Mouse (Mus musculus) gonadal fat pad, adult 2 months (tissue): ENCODE measurements around the gene Dlx2. TPM values are rescaled to one million over a fixed set of nuclear protein-coding genes. Genes with fewer than 3 reads are reported as not detected.

Source experiments
- DNase-seq: peaks from one replicate; pipeline ENCODE4 v3.0.0-alpha.2; 2012; ENCODE audit warnings: low read depth
- polyA plus RNA-seq: library from polyadenylated mRNA; depleted of rRNA; stranded (reverse); fragments of >200 nt; gene quantifications from 2 replicates; pipeline ENCODE4 v1.2.3, GENCODE M21; 2012

Dlx2 gene
- polyA plus RNA-seq, 1 experiment, result not detected

DNA sequence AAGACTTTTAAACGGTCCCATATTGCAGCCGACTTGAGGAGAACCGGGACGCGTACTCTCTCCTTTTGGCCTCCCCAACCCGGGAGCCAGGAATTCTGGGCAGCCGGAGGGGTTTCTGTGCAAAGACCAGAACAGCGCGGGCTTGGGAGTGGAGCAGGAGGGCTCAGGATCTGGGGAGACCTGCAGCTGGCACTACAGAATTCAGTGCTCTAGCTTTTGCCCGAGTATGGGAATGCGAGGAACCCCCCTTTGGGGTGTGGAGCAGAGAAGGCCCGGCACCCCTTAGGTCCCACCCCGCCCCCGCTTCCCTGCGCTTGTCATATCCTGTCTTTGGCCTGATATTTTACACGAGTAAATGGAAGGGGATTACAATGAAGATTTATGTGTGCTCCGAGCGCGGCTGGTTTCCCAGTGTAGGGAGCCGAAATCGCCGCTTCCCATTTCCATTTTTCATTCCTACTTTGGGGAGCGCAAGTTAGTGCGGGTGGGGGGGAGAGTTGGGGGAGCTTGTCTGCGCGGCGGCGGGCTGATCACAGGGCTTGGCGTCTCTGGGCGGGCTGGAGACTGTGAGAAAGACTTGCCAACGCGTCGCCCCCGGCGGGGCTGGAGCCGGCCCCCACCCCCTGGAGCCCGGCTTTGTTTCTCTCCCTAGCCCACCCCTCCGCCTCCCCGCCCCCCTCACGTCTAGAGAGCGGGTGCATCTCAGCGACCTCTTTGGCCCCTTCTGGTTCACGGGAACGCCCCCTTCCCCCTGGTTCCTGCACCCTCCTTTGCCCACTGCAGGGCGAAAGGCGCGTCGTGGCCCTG lies 5.7 kb downstream of the Dlx2 start:
- DNase-seq, result no peak

DNA sequence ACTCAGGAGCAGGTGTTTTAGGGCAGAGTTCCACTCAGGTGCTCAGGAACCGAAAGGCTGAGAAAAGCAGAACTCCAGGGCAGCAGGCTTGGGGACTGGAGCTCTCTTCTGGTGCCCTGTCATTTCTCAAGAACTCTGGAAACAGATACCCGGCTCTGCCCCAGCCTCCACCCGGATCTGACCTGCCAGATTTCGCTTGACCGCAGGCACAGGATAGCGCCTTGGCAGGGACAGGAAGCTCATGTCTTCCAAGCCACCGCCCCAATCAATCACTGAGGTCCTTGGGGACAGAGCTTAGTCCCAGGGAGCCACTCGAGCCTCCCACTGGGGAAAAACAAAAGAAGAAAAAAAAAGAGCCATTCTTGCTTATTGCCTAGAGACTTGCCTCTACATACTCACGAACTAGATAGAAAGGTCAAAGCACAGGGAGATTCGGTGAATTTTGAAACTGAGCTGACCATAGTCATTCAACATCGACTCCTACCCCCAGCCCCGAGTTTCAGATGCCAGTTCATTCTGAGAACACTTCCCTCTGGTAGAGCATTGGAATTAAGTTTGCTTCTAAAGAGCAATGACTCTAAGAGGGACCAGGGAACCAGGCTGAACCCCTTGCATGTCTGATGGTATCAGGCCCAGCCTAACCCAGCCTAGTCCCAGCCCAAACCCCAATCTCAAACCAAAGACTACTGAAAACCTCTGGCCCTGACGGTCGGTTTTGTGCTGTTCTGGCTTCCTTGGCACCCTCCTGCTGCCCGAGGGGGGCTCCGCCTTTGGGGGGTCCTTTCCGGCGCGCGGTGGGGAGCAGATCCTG lies 12.1 kb downstream of the Dlx2 start:
- no peak for DNase-seq

DNA sequence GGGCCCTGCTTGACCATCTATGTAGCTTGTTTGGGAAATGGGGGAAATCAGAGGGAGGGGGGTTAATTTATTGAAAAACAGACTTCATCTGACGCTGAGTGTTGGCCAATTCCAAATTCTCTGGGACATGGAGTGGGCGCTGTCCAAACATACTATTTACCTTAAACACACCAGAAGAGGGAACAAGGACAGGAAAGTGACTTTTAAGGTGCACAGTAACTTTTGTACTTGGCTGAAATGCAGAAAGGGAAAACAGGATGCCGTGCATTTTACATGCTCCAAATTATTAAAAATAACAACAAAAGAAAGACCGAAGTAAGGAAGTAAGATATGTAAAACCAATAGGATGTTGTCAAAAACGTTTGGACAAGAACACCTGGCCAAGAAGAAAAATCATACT lies 13.5 kb downstream of the Dlx2 start:
- no peak for DNase-seq

DNA sequence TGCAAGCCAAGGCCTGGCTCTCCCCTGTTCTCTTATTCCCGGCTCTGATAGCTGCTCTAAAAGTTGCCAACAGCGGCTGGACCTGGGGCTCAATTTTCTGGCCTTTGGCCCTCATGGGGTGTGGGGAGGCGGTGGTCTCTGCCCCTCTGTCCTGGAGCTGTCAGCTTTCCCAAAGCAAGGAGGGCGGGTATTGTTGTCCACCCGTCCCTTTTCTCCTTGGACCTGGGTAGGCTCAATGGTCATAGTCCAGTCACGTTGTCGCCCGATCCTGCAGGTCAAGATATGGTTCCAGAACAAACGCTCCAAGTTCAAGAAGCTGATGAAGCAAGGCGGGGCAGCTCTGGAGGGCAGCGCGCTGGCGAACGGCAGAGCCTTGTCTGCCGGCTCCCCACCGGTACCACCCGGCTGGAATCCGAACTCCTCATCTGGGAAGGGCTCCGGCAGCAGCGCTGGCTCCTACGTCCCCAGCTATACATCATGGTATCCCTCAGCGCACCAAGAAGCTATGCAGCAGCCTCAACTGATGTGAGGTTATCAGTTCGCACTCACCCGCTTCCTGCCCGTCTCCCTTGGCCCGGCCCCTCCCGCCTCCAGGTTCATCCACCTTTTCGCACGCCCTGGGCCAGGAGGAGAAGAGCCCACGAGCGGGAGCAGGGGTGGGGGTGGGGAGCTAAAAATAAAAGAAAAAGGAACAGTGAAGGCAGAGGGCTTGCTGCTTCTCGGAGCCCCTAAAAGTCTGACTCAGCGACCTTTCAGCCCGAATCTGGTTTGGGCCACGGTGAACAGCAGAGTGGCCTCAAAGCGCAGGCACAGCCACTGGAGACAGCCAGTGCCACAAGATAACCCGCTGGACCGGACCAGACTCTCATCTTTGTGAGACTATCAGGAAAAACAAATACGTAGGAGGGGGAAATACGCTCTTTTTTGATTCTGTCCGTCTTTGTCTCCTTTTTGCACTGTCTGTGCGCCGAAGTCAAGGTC lies 14.3 kb downstream of the Dlx2 start:
- no peak for DNase-seq

GRCm38 (mm10) chr2:71531124-71531590 lies 15.4 kb downstream of the Dlx2 start:
- DNase-seq, result no peak

DNA sequence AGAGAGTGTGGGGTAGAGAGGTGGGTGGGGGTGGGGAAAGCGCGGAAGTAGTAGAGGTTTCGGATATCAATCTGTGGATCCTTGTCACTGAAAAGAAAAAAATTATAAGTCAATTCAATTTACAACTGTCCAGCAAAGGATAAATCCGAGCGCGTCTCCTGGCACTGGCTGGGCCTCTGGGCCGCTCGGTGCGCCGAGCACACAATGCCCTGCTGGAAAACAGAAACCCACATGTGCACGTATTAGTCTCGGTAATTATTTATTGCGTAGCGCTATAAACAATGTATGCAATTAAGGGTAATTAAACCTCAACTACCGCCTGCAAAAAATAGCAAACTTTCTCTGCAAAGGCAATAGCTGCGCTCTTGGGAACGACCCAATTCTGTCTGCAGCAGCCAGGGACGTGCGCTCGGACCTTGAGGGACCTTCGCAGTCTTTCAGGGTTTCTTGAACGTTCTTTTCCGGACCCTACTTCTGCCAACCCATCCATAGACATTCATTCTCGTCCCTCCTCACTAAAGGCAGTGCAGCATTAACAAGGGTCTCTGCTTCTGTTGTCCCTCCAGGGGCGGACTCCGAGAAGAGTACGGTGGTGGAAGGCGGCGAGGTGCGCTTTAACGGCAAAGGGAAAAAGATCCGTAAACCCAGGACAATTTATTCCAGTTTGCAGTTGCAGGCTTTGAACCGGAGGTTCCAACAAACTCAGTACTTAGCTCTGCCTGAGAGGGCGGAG lies 16.0 kb downstream of the Dlx2 start:
- no peak for DNase-seq

- DNase-seq, result peak; percentile 28
These were observed 16.8 kb downstream of the Dlx2 start for GRCm38 (mm10) chr2:71529511-71530351.

DNA sequence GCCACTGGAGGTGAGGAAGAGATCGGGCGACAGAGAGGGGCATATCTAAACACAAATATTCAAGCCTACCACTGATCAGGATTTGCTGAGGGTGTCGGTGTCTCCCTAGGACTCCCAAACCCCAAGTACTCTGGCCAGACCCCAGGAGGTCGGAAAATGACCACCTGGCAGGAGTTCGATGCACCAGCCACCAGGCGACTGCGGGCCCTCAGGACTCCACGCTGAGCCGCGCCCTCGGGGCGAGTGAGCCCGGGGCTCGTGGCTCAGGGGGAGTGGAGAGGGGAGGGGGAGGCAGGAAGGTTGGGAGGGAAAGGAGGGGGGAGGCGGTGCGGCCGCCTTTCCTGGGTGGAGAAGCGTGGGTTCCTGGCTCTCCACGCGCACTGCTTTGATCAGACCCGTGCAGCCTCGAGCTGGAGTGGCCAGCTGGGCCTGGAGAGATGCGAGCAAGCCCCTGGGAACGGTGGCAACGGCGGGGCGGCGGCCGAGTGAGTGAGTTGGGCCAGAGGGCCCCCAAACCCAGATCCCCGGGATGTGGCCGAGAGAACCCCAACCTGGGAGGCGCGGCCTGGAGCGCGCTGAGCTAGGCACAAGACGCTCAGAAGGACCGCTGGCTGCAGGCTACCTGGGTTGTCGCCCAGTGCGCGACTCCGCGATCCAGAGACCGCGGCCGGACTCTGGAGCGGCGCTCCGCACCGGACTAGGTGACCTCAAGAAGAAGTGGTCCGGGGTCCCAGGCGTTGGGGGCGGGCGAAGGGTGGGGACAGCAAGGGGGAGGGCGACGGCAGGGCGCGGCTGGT lies 17.6 kb downstream of the Dlx2 start:
- no peak for DNase-seq

DNA sequence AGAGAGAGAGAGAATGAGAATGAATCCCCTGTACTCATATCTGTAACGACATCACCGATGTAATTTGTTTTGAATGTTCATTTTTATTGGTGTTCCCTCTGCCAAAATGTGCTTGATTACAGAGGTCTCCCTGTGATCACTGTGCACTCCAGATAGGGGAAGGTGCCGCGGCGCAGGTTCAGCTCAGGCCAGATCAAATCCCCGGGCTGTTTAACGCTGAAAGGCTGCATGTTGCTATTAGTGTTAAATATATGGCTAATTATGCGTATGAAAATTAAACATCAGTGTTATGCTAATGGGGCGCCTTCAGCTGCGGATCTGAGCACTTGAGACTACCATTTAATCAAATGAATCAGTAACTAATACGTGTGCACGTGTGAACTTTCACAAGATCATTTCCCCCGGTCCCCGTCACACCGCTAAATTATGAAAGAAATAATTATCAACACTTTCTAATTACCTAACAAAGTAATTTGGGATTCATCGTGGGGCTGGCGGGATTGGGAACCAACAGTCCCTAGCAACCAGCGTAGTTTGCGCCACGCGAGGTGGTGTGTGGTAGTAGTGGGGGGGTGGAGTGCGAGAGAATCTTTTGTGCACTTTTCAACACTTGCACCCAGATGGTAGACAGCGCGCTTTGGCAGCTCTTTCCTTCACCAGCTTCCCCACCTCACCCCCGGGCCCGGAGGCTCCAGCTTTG lies 18.4 kb downstream of the Dlx2 start, which contains the start of gene Dlx1:
TSS of gene Dlx1 (plus strand) at position 100 of the 700 bp plus-strand sequence.
- no peak for DNase-seq

DNA sequence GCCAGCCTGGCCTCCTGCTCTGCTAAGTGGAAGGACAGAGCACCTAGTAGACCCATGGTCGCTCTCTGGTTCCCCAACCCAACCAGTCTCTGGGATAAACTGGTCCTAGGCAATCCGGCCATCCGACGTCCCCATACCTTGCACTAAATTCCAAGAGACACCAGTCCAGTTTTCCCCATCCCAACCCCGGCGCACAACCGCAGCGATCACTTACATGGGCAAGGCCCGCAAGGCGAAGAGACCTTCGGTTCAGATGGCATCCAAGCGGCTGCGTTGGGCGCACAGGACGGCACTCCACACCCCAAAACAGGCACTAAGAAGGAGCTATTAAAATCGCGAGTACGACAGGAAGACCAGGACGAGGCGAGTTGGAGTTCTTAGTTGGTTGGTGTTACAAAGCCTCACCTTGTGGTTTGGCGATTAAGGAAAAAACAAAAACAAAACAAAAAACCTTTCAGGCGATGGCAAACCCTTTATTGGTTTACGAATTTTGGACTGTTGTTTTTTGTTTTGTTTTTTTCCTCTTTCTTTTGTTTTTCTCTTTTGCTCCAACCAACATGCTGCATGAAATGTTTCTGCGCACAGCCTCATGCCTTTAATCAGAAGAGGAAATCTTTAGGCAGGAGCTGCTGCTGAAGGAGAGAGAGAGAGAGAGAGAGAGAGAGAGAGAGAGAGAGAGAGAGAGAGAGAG lies 19.1 kb downstream of the Dlx2 start:
- DNase-seq, result no peak

DNA sequence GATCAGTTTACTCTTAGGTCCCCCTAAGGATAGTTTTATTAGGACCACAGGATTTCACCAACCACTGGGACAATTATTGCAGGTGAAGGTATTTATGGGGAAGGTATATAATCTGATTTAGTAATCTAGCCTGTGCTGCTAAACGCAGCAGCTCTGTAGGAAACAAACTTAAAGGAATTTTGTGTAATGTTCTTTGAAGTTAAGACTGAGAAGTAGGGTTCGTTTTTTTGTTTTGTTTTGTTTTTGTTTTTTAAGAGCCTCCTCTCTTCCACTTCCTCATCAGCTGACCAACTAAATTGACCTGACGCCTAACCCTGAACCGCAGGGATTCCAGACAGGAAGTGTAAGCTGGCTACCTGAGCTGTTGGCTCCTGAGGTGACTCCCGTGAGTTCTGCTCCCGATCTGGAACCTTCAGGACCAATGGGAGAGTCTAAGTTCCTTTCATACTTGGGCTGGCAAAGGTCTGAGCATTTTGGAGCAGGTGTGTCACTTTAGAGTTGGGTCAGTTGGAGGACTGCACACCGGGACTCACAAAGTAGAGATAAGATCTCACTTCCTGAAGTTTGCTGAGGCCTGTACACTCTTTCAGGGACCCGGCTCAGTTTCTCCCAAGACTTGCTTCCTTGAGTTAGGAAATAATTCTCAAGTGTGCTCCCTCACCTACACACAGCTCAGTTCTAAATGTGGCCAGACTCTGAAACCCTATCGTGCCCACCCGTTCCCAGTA lies 19.8 kb downstream of the Dlx2 start:
- no peak for DNase-seq

- no peak for DNase-seq
These were observed 21.8 kb downstream of the Dlx2 start for GRCm38 (mm10) chr2:71524763-71525162.

GRCm38 (mm10) chr2:71523431-71523830 lies 23.1 kb downstream of the Dlx2 start:
- no peak for DNase-seq

DNA sequence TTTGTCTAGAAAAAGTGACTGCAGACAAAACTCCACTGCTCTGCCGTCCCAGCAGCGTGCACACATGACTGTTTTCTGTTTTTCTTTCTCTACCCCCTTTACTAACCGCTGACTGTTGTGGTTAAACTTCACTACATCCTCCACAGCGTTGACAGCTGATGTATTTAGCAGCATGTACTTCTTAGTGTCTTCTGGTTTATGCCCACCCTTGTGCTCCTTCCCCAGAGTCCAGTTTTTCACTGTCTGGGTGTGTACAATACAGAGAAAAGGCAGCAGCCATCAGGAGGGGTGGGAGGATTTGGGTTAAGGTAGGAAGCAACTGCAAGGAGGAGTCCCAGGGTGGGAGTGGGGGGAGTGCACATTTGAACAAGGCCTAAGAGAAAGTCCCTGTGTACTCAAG lies 23.7 kb downstream of the Dlx2 start:
- no peak for DNase-seq

DNA sequence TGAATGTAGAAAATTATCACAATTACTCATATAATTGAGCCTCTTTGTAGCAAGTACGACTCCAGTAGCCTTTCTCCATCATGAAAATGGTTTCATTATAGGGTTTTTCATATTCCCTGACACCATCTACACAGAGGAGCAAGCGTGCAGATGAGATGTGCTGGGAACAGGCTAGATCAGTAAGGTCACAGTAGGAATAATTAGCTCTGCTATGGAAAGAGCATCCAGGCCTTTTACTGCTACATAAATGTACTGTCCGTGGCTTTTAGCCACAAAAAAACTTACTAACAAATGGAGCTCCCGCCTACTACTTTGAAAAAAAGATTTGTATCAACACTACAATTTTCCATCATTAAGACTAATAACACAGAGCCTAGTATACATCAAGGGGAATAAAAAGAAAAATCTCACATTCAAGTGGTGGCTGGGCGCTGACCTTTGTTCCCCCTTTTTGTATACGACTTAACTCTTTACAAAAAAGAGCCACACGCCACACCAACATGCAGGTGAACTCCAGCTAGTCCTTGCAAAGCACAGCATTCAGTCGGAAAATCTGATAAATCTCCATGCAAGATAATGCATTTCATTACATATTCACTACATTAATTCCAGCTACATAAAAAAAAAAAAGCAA lies 29.0 kb downstream of the Dlx2 start:
- DNase-seq, result no peak

DNA sequence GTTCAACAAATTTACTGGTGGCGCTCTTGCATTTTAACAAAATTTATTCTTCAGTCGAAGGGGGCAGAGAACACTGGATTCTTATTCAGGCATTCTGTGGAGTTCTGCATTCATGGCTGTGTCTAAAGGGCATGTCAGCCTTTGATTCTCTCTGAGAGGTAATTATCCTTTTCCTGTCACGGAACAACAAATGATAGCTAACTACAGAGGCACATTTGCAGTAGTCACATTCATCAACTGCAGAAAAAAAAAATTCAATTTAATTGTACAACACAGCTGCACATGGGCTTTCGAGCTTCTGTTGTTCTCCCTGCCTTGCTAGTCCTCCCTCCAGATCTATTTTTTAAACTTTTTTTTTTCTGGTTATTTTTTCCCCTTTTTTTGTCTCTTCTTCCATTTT lies 29.6 kb downstream of the Dlx2 start:
- no peak for DNase-seq

- no peak for DNase-seq
These were observed 34.2 kb downstream of the Dlx2 start for GRCm38 (mm10) chr2:71512326-71512725.
